20 mouse cellular contexts compared by ENCODE assay signal in the genomic region with DNA sequence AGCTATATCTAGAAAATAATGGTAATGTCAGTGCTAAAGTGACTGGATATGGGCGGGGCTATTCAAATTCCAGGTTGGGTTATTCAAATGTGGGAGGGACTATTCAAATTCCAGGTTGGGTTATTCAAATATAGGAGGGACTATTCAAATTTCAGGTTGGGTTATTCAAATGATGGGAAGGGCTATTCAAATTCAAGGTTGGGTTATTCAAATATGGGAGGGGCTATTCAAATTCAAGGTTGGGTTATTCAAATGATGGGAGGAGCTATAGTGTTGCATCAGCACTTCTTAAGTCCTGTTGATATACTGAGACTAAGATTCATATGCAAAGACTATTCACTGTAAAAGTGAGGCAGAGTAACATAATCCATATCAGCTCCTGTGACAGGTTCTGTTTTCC.
A peak's percentile ranks its signal among the peaks of the same experiment; 100 is the strongest.
DNase-seq lines count a peak whose midpoint lies in the region; ATAC-seq and TF ChIP-seq lines count a peak whose summit lies in the region.
"Had no signal": no experiment of that assay in that cellular context is flagged by ENCODE, and none has a peak within 500 bp of the region (broad histone marks: within the 10 kb centered on the region; RNA-seq: fewer than 3 reads in every experiment).

No protein-coding gene starts in this region.

- intact Hi-C loops in heart, postnatal 10 days (cut with DNase I): no loop called here
- intact Hi-C loops in left cerebral cortex, postnatal 14 days (cut with DNase I): no loop called here

- no peaks in the 10 kb centered on the region for H3K79me2 ChIP-seq in CH12.LX (replicated peaks; ENCODE audit: control insufficient read depth, extremely low read depth, insufficient read depth, poor library complexity, severe bottlenecking)

- in situ Hi-C loops in CH12.LX (cut with MboI; ENCODE audit: low pct_ligation_motif_present, low pct_unique_long_range_greater_than_20kb, low sequenced_read_pairs): no loop called here

- no peak for TF ChIP-seq EP300 in CH12.LX (IDR thresholded peaks at IDR 0.05; ENCODE audit: low read length)
- no peak for TF ChIP-seq EP300 in liver, embryonic 14.5 days (IDR thresholded peaks at IDR 0.05; ENCODE audit: low read depth)

- no peak for TF ChIP-seq CTCF in CH12.LX (conservative IDR thresholded peaks at IDR 0.05 in 1 of 2, IDR thresholded peaks at IDR 0.05 in 1 of 2; ENCODE audit: low read depth in 2 of 2, low read length in 2 of 2)
- TF ChIP-seq CTCF in liver, embryonic 14.5 days (IDR thresholded peaks at IDR 0.05; ENCODE audit: low read depth): no peak

- no peak for TF ChIP-seq RAD21 in CH12.LX (IDR thresholded peaks at IDR 0.05; ENCODE audit: low read depth, low read length)

- H3K4me1 ChIP-seq in CH12.LX (ENCODE audit: control insufficient read depth in 1 of 2, insufficient read depth in 2 of 2): peaks cover 3 to 18% of the 10 kb centered on the region in 2 experiments; a peak in 2 of 4 replicates
- peaks cover 0 to 3% of the 10 kb centered on the region in 2 experiments; a peak in 1 of 4 replicates for H3K4me1 ChIP-seq in liver, embryonic 14.5 days (replicated peaks; ENCODE audit: control insufficient read depth in 2 of 2, insufficient read depth in 2 of 2, low read length in 1 of 2)
- H3K4me1 ChIP-seq: limb, embryonic 15.5 days had no signal

- no peak overlapping the region for H3K4me2 ChIP-seq in CH12.LX (ENCODE audit: insufficient read depth, low read depth, poor library complexity, severe bottlenecking)
- no peak overlapping the region for H3K4me2 ChIP-seq in liver, embryonic 14.5 days (ENCODE audit: low read depth)
- H3K4me2 ChIP-seq: heart, embryonic 13.5 days; limb, embryonic 15.5 days had no signal

- H3K27me3 ChIP-seq in CH12.LX (replicated peaks): no peaks in the 10 kb centered on the region
- H3K27me3 ChIP-seq in liver, embryonic 14.5 days (ENCODE audit: control insufficient read depth, insufficient read depth, low read length): no peaks in the 10 kb centered on the region
- H3K27me3 ChIP-seq: heart, embryonic 13.5 days; limb, embryonic 15.5 days had no signal

- no peaks in the 10 kb centered on the region for H3K36me3 ChIP-seq in CH12.LX (replicated peaks in 1 of 2; ENCODE audit: control insufficient read depth in 1 of 2, insufficient read depth in 1 of 2, low read length in 1 of 2)
- no peaks in the 10 kb centered on the region for H3K36me3 ChIP-seq in liver, embryonic 14.5 days (replicated peaks; ENCODE audit: control insufficient read depth, insufficient read depth, low read depth)
- H3K36me3 ChIP-seq: heart, embryonic 13.5 days; hindbrain, embryonic 10.5 days; limb, embryonic 15.5 days had no signal

- H3K4me3 ChIP-seq in CH12.LX (replicated peaks in 1 of 3; ENCODE audit: low read depth in 2 of 3, low read length in 2 of 3, poor library complexity in 1 of 3): no peak overlapping the region
- H3K4me3 ChIP-seq in liver, embryonic 14.5 days (ENCODE audit: insufficient read depth in 1 of 2, low read depth in 2 of 2, low read length in 2 of 2): no peak overlapping the region
- H3K4me3 ChIP-seq: heart, embryonic 13.5 days; hindbrain, embryonic 10.5 days; limb, embryonic 15.5 days had no signal

- no peak overlapping the region for H3K27ac ChIP-seq in CH12.LX (ENCODE audit: insufficient read depth, low read depth)
- H3K27ac ChIP-seq in liver, embryonic 14.5 days: no peak overlapping the region
- H3K27ac ChIP-seq: heart, embryonic 13.5 days; hindbrain, embryonic 10.5 days; kidney, postnatal 0 days; limb, embryonic 15.5 days; macrophage had no signal

- no peaks in the 10 kb centered on the region for H3K9me3 ChIP-seq in CH12.LX (replicated peaks; ENCODE audit: low read length)
- no peaks in the 10 kb centered on the region for H3K9me3 ChIP-seq in liver, embryonic 14.5 days (ENCODE audit: control insufficient read depth, low read length)
- H3K9me3 ChIP-seq: heart, embryonic 13.5 days; hindbrain, embryonic 10.5 days; limb, embryonic 15.5 days had no signal

- 22% methylated on average over 1 of the region's 1 CpGs for WGBS in liver, embryonic 14.5 days (ENCODE audit: insufficient replicate concordance)

- dilution Hi-C loops in CH12.LX (cut with MboI; ENCODE audit: extremely low pct_ligation_motif_present, extremely low pct_unique_long_range_greater_than_20kb, low sequenced_read_pairs): no loop called here

- peak; percentile 90 for ATAC-seq in liver, embryonic 14.5 days (ENCODE audit: insufficient read depth)
- ATAC-seq: inflammation-experienced regulatory T-cells, adult 6 months; midbrain, embryonic 16.5 days had no signal

- no peak overlapping the region for H3K9ac ChIP-seq in CH12.LX (ENCODE audit: insufficient read depth, low read depth)
- no peak overlapping the region for H3K9ac ChIP-seq in liver, embryonic 14.5 days (replicated peaks)
- H3K9ac ChIP-seq: heart, embryonic 13.5 days; limb, embryonic 15.5 days had no signal

- TF ChIP-seq POLR2A in CH12.LX (IDR thresholded peaks at IDR 0.05; ENCODE audit: low read depth, low read length): no peak

- peak; percentile 48 for DNase-seq in 3T3-L1 (ENCODE audit: low read depth, low spot score)
- peak; percentile 58 for DNase-seq in CH12.LX (ENCODE audit: extremely low read depth)
- DNase-seq in ZHBTc4 (ENCODE audit: low read depth, low spot score): peak; percentile 82
- DNase-seq in liver, embryonic 14.5 days (ENCODE audit: low read depth in 3 of 3, low spot score in 3 of 3): peak; percentile 47 to 75 (median 51)
- no peak for DNase-seq in right cerebral cortex, postnatal 10 days (ENCODE audit: low spot score in 2 of 2)
- DNase-seq in heart, postnatal 10 days: no peak
- DNase-seq in left cerebral cortex, postnatal 14 days (ENCODE audit: low spot score in 2 of 2): no peak
- DNase-seq: adrenal gland, postnatal 36 days; cerebellum, adult 11 months; gastrocnemius, postnatal 14 days; layer of hippocampus, adult 9-11 months; right cerebral cortex, postnatal 25 days; thymus, adult 18-20 months had no signal

TF ChIP-seq in CH12.LX, 34 proteins besides CTCF, POLR2A, EP300 and RAD21:
- TF ChIP-seq ZMIZ1 (IDR thresholded peaks at IDR 0.05; ENCODE audit: low read depth, low read length) (no peak), NRF1 (IDR thresholded peaks at IDR 0.05; ENCODE audit: low read depth, low read length) (no peak)

Comparison
In these comparisons a context has a peak if more than half of its experiments do, and no peak if none do; other contexts are left out.
1. DNase-seq: peak in 3T3-L1 (single experiment), CH12.LX (single experiment), ZHBTc4 (single experiment) and liver, embryonic 14.5 days (3 of 3); none in right cerebral cortex, postnatal 10 days (0 of 2), heart, postnatal 10 days (0 of 2) and left cerebral cortex, postnatal 14 days (0 of 2).